Mouse (Mus musculus): ENCODE data around the gene Grn. TPM values are rescaled to one million over a fixed set of nuclear protein-coding genes. Genes with fewer than 3 reads are reported as not detected.

Gene Grn
- polyA plus RNA-seq, 1 experiment from 2014 or later: 58.8 TPM

DNA sequence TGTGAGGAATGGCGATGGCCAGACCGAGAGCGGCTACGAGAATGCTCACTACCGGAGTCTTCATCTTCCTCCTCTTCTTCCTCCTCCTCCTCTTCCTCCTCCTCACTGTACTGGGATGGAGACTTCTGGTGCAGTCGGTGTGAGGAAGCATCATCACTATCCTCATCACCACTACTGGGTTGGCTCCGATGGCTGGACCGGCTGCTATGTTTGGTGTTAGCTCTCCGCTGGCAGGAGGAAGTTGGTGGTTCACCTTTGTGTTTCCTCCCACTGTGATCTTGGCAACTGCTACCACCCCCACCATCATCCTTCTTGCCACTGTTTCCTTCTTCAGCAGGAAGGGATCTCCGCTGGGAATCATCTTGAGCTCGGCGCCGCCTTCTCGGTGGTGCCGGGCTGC, 50.0 kb downstream of the Grn start:
- H3K9me3 ChIP-seq (ENCODE audit: control insufficient read depth, low read length): no peaks in the 10 kb centered on the region
- no peak overlapping the region for H3K4me2 ChIP-seq (ENCODE audit: low read depth, severe bottlenecking)
- WGBS: 96% methylated on average over 15 of the region's 15 CpGs
- H3K4me3 ChIP-seq (ENCODE audit: low read depth, low read length): no peak overlapping the region
- peaks cover 28% of the 10 kb centered on the region for H3K36me3 ChIP-seq (ENCODE audit: control insufficient read depth, insufficient read depth, low read length)
- no peak overlapping the region for H3K27ac ChIP-seq (replicated peaks; ENCODE audit: low read depth, low read length)
- no peaks in the 10 kb centered on the region for H3K4me1 ChIP-seq (ENCODE audit: control insufficient read depth, insufficient read depth, low read length)
- ATAC-seq (ENCODE audit: insufficient number of reproducible peaks, low FRiP score, low TSS enrichment, low read depth): no peak
- no peaks in the 10 kb centered on the region for H3K27me3 ChIP-seq (ENCODE audit: control insufficient read depth, insufficient read depth, low read length)
- no peak for DNase-seq (ENCODE audit: low spot score)
- no peak overlapping the region for H3K9ac ChIP-seq (ENCODE audit: low read length)

DNA sequence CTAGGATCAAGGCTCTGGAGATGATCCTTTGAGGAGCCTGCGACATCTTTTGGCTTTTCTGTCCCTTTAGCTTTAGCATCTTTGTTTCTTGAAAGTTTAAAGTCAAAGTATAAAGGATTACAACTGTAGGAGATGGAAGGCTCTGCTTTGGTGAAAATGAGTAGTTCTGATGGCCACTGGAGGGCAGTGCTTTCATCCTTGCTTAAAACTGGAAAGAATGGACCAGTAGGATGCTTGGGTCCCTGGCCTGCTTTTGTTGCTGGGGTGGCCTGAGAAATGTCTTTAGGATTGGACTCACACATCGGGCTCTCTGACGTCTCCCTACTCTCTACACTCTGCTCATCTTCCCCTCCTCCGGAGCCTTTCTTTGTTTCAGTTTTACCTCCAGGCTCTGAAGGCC, 50.8 kb downstream of the Grn start:
- 91% methylated on average over 4 of the region's 4 CpGs for WGBS
- no peak for DNase-seq (ENCODE audit: low spot score)

DNA sequence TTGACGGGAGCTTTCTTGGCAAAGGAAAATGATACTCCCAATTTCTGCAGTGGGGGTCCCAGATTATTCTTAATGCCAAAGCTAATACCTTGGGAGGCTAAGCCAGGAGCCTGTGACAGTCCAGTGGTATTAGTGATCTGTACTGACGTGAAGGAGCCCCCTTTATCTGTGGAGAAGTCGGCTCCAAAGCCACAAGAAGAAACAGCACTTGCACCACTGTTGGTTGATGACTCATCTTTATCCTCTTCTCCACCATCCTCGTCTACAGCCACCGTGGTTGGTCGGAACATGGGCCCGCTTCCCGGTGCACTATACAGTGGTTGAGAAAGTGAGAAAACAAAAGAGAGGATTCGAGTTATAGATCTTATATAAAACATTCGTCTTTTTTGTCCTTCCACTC, 51.7 kb downstream of the Grn start:
- no peaks in the 10 kb centered on the region for H3K27me3 ChIP-seq (ENCODE audit: control insufficient read depth, insufficient read depth, low read length)
- no peak overlapping the region for H3K4me2 ChIP-seq (ENCODE audit: low read depth, severe bottlenecking)
- peaks cover 31% of the 10 kb centered on the region for H3K36me3 ChIP-seq (ENCODE audit: control insufficient read depth, insufficient read depth, low read length)
- no peak overlapping the region for H3K9ac ChIP-seq (ENCODE audit: low read length)
- DNase-seq (ENCODE audit: low spot score): no peak
- ATAC-seq (ENCODE audit: insufficient number of reproducible peaks, low FRiP score, low TSS enrichment, low read depth): no peak
- H3K9me3 ChIP-seq (ENCODE audit: control insufficient read depth, low read length): no peaks in the 10 kb centered on the region
- no peaks in the 10 kb centered on the region for H3K4me1 ChIP-seq (ENCODE audit: control insufficient read depth, insufficient read depth, low read length)
- WGBS: 94% methylated on average over 10 of the region's 10 CpGs
- H3K4me3 ChIP-seq (ENCODE audit: low read depth, low read length): no peak overlapping the region
- H3K27ac ChIP-seq (replicated peaks; ENCODE audit: low read depth, low read length): no peak overlapping the region

More for the DNA sequence above, 50.8 kb downstream of the Grn start:
- Histone ChIP-seq H3K4me1 (ENCODE audit: control insufficient read depth, insufficient read depth, low read length) (no peaks in the 10 kb centered on the region), H3K27me3 (ENCODE audit: control insufficient read depth, insufficient read depth, low read length) (no peaks in the 10 kb centered on the region), H3K4me2 (ENCODE audit: low read depth, severe bottlenecking) (no peak overlapping the region), H3K27ac (replicated peaks; ENCODE audit: low read depth, low read length) (no peak overlapping the region), H3K36me3 (ENCODE audit: control insufficient read depth, insufficient read depth, low read length) (peaks cover 27% of the 10 kb centered on the region), H3K9me3 (ENCODE audit: control insufficient read depth, low read length) (no peaks in the 10 kb centered on the region), H3K4me3 (ENCODE audit: low read depth, low read length) (no peak overlapping the region), H3K9ac (ENCODE audit: low read length) (no peak overlapping the region)
- ATAC-seq (ENCODE audit: insufficient number of reproducible peaks, low FRiP score, low TSS enrichment, low read depth): no peak

Small RNA genes within 50 kb of the gene (microRNA-seq; reads per million reads assigned to microRNA genes)
- gene Mir6930: not detected

Other genes starting within 250 kb of the Grn start
- gene Lsm12, start 245.0 kb upstream of the Grn start, polyA plus RNA-seq (2014; fragmentation: Nextera tagmentation; extraction: Ambion mirVana): 74.5 and 88.5 TPM in 2 replicates
- 39.8 and 41.9 TPM in 2 replicates for gene G6pc3, start 240.7 kb upstream of the Grn start, polyA plus RNA-seq (2014; fragmentation: Nextera tagmentation; extraction: Ambion mirVana)
- 21.3 and 24.0 TPM in 2 replicates for gene Hdac5, start 200.1 kb upstream of the Grn start, polyA plus RNA-seq (2014; fragmentation: Nextera tagmentation; extraction: Ambion mirVana)
- 26.9 and 27.8 TPM in 2 replicates for gene BC030867, start 181.4 kb upstream of the Grn start, polyA plus RNA-seq (2014; fragmentation: Nextera tagmentation; extraction: Ambion mirVana)
- 0.13 and 0.33 TPM in 2 replicates for gene Asb16, start 161.6 kb upstream of the Grn start, polyA plus RNA-seq (2014; fragmentation: Nextera tagmentation; extraction: Ambion mirVana)
- 46.7 and 51.5 TPM in 2 replicates for gene Tmub2, start 145.4 kb upstream of the Grn start, polyA plus RNA-seq (2014; fragmentation: Nextera tagmentation; extraction: Ambion mirVana)
- 20.0 and 22.1 TPM in 2 replicates for gene Atxn7l3, start 133.7 kb upstream of the Grn start, polyA plus RNA-seq (2014; fragmentation: Nextera tagmentation; extraction: Ambion mirVana)
- gene Ubtf, start 110.6 kb upstream of the Grn start, polyA plus RNA-seq (2014; fragmentation: Nextera tagmentation; extraction: Ambion mirVana): 87.0 and 91.4 TPM in 2 replicates
- gene Slc4a1, start 64.1 kb upstream of the Grn start, polyA plus RNA-seq (2014; fragmentation: Nextera tagmentation; extraction: Ambion mirVana): 20.4 and 24.6 TPM in 2 replicates
- 0.57 and 1.0 TPM in 2 replicates for gene Rundc3a, start 36.9 kb upstream of the Grn start, polyA plus RNA-seq (2014; fragmentation: Nextera tagmentation; extraction: Ambion mirVana)
- 166 and 180 TPM in 2 replicates for gene Slc25a39, start 22.4 kb upstream of the Grn start, polyA plus RNA-seq (2014; fragmentation: Nextera tagmentation; extraction: Ambion mirVana)
- gene Fam171a2, start 17.4 kb downstream of the Grn start, polyA plus RNA-seq (2014; fragmentation: Nextera tagmentation; extraction: Ambion mirVana): 5.5 and 7.9 TPM in 2 replicates
- gene Itga2b, start 39.8 kb downstream of the Grn start, polyA plus RNA-seq (2014; fragmentation: Nextera tagmentation; extraction: Ambion mirVana): 3.4 and 4.4 TPM in 2 replicates
- gene Gpatch8, start 126.1 kb downstream of the Grn start, polyA plus RNA-seq (2014; fragmentation: Nextera tagmentation; extraction: Ambion mirVana): 52.9 and 55.0 TPM in 2 replicates
- 3.9 and 4.2 TPM in 2 replicates for gene Gm11627, start 149.1 kb downstream of the Grn start, polyA plus RNA-seq (2014; fragmentation: Nextera tagmentation; extraction: Ambion mirVana)
- 57.2 and 57.4 TPM in 2 replicates for gene Fzd2, start 174.1 kb downstream of the Grn start, polyA plus RNA-seq (2014; fragmentation: Nextera tagmentation; extraction: Ambion mirVana)
- gene Meioc, start 233.4 kb downstream of the Grn start, polyA plus RNA-seq (2014; fragmentation: Nextera tagmentation; extraction: Ambion mirVana): 0.35 and 1.2 TPM in 2 replicates

All from limb, embryonic 11.5 days (tissue).